Mouse (Mus musculus): ENCODE measurements around the gene Stx4a.

- TF ChIP-seq CTCF (IDR thresholded peaks at IDR 0.05; ENCODE audit: borderline replicate concordance, insufficient read depth, low read length) (no peak), POLR2A (IDR thresholded peaks at IDR 0.05; ENCODE audit: low read depth, low read length) (no peak)
Observed at GRCm38 (mm10) chr7:127817053-127817452, 7.0 kb upstream of the Stx4a start.

Data from embryonic fibroblast, embryonic 13.5 days (primary cell).